Mouse (Mus musculus) erythroblast, embryonic 14.5 days (primary cell): ENCODE measurements around the gene Hras. TPM values are rescaled to one million over a fixed set of nuclear protein-coding genes. Genes with fewer than 3 reads are reported as not detected.
A peak's percentile ranks its signal among the peaks of the same experiment; 100 is the strongest.

ENCODE experiments used
- H3K27me3 ChIP-seq: 2 replicates; pipeline ENCODE4 v1.6.1; 2012; ENCODE audit warnings: inconsistent platforms; ENCODE audit not compliant: control insufficient read depth
- H3K36me3 ChIP-seq: 2 replicates; pipeline ENCODE4 v1.6.1; 2012; ENCODE audit warnings: mild to moderate bottlenecking, inconsistent platforms; ENCODE audit not compliant: control insufficient read depth
- H3K4me1 ChIP-seq: 2 replicates; pipeline ENCODE4 v1.6.1; 2012; ENCODE audit warnings: inconsistent platforms; ENCODE audit not compliant: control insufficient read depth
- H3K4me3 ChIP-seq: replicated peaks from 2 replicates; pipeline ENCODE3; 2012; ENCODE audit warnings: moderate library complexity, mild to moderate bottlenecking, inconsistent platforms
- H3K9me3 ChIP-seq: 2 replicates; pipeline ENCODE4 v1.6.1; 2012; ENCODE audit warnings: low read length, inconsistent platforms, mixed read lengths; ENCODE audit not compliant: control insufficient read depth
- GATA1 ChIP-seq: IDR thresholded peaks from 2 replicates; pipeline ENCODE4 v1.6.1; 2012; ENCODE audit warnings: low read length, inconsistent platforms, mixed read lengths
- TAL1 ChIP-seq: IDR thresholded peaks from 3 replicates; pipeline ENCODE4 v1.6.1; 2012; ENCODE audit warnings: low read length, inconsistent platforms, mixed read lengths
- polyA plus RNA-seq: library from polyadenylated mRNA; stranded (reverse); fragments of >175 nt; gene quantifications from 2 replicates; pipeline ENCODE4 v1.2.3, GENCODE M21; 2012

Hras gene
- polyA plus RNA-seq, 1 experiment: 34.0 TPM

DNA sequence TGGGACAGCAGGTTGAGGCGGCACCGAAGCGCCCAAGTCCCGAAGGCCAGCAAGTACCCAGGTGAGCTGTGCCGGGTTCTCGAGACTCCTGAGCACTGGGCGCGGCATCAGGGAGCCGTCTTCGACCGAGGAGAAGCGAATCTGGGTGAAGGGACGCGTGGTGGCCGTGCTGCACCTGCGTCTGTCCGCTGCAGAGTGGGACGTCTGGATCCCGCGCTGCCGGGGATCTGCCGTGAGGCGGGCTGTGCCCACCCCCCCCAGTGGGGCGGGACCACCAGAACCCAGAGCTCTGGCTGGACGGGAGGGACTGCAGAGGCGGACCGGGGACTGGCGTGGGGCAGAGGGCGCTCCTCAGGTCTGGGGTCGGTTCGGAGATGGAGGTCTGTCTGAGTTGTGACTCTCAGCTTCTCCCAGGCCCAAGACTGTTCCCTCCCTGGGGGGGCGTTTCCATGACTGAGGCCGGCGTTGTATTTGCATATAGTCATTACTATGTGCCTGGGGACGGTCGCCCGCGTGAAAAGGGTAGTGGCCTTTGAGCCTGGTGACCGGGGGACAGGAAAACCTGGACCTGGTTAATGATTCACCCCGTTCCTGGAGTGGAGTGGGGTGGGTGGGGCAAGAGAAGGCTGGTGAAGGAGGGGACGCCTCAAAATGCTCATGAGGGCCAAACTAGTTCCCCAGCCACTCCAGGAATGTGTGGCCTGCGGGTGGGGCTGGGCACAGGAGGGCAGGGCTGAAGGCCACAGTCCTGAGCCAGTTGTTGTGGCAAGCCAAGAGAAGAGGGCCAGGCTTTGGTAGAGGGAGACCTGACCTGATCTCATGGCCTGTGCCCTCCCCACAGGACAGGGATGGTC is 22.3 kb upstream of the Hras start:
- H3K9me3 ChIP-seq: no peaks in the 10 kb centered on the region
- peak overlapping the region; percentile 79 for H3K4me3 ChIP-seq
- peaks cover 99% of the 10 kb centered on the region for H3K4me1 ChIP-seq
- TF ChIP-seq GATA1 (no peak), TAL1 (no peak)
- peaks cover 71% of the 10 kb centered on the region for H3K36me3 ChIP-seq
- no peaks in the 10 kb centered on the region for H3K27me3 ChIP-seq

GRCm38 (mm10) chr7:141215101-141215879 is 21.5 kb upstream of the Hras start, which contains the start of gene Rassf7:
Gene Rassf7 (plus strand): TSS chr7:141215860.
- no peak for TF ChIP-seq TAL1
- no peak for TF ChIP-seq GATA1
- H3K4me1 ChIP-seq: peaks cover 99% of the 10 kb centered on the region
- H3K27me3 ChIP-seq: no peaks in the 10 kb centered on the region
- peaks cover 71% of the 10 kb centered on the region for H3K36me3 ChIP-seq
- no peaks in the 10 kb centered on the region for H3K9me3 ChIP-seq
- H3K4me3 ChIP-seq: peak within 1 kb of the TSS; percentile 79

DNA sequence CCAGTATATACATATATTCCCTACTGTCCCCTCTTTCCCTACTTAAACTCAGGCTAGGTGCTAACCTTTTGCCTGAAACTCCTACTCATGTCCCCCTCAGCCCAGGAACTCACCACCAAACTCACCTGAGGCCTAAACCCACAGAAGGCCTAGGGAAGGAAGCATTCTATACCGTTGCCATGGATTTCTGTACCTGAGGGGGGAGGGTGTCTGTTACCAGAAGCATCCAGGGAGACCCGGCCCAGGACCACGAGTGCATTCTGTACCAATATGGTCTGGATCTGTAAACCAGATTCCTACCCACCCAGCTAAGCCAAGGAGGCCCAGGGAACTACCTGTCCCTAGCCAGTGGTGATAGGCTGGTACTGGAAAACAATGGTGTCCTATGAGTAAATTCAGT is 20.5 kb upstream of the Hras start:
- peaks cover 99% of the 10 kb centered on the region for H3K4me1 ChIP-seq
- H3K27me3 ChIP-seq: no peaks in the 10 kb centered on the region
- no peak overlapping the region for H3K4me3 ChIP-seq
- TF ChIP-seq GATA1 (no peak), TAL1 (no peak)
- no peaks in the 10 kb centered on the region for H3K9me3 ChIP-seq
- peaks cover 69% of the 10 kb centered on the region for H3K36me3 ChIP-seq

GRCm38 (mm10) chr7:141213605-141214235 is 19.9 kb upstream of the Hras start, which contains the start of gene Lmntd2:
Gene Lmntd2 (minus strand): TSS chr7:141214080.
- Histone ChIP-seq H3K27me3 (no peaks in the 10 kb centered on the region), H3K9me3 (no peaks in the 10 kb centered on the region), H3K4me1 (peaks cover 99% of the 10 kb centered on the region), H3K36me3 (peaks cover 68% of the 10 kb centered on the region), H3K4me3 (peak within 1 kb of the TSS; percentile 79)
- TF ChIP-seq TAL1: no peak
- no peak for TF ChIP-seq GATA1

DNA sequence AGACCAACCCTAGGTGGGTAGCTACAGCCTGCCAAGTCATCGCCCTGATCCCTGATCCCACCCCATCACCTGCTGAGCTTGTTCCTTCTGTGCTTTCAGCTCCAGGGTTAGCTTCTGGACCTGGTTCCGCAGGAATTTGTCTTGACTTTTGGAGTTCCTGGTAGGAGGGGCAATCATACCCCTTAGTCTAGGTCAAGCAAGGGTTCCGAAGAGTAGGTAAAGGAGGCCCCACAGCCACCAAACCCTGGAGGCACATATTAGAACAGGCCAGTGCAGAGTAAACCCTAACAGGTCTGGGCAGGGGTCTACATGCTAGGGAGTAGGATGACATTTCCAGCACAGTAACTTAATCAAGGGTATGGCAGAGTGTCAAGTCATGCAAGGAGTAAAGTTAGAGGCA is 19.3 kb upstream of the Hras start:
- H3K9me3 ChIP-seq: no peaks in the 10 kb centered on the region
- H3K27me3 ChIP-seq: no peaks in the 10 kb centered on the region

DNA sequence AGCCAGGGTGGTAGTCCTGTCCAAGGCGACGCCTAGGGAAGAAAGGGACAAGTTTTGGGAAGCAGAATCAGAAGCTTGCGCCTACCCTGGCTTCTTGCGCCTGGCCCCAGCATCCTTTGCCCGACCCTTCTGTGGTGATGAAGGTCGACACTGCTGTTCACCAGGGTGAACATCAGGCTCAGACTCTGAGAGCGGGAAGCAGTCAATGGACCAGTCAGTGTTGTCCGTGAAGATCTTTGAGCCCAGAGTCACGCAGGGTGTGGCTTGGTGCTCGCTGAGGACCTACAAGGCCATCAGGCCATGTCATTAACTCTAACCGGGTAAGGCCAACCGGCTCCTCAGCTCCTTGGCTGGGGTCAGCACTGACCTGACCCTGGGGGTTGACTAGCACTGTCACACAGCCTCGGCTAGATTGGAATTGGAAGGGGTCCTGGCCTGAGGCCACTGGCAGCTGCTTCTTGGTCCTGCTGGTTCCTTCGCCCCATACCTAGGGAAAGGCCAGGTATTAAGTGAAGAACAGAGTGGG is 16.9 kb upstream of the Hras start:
- Histone ChIP-seq H3K4me3 (no peak overlapping the region), H3K9me3 (no peaks in the 10 kb centered on the region), H3K4me1 (peaks cover 100% of the 10 kb centered on the region), H3K36me3 (peaks cover 75% of the 10 kb centered on the region), H3K27me3 (no peaks in the 10 kb centered on the region)
- TF ChIP-seq TAL1 (no peak), GATA1 (no peak)

More for the DNA sequence above, 19.3 kb upstream of the Hras start:
- Histone ChIP-seq H3K36me3 (peaks cover 68% of the 10 kb centered on the region), H3K4me1 (peaks cover 99% of the 10 kb centered on the region), H3K4me3 (no peak overlapping the region)
- TF ChIP-seq TAL1 (no peak), GATA1 (no peak)

- H3K27me3 ChIP-seq: no peaks in the 10 kb centered on the region
- no peaks in the 10 kb centered on the region for H3K9me3 ChIP-seq
- H3K4me1 ChIP-seq: peaks cover 100% of the 10 kb centered on the region
- peak overlapping the region; percentile 50 for H3K4me3 ChIP-seq
- TF ChIP-seq TAL1: no peak
- TF ChIP-seq GATA1: no peak
- peaks cover 80% of the 10 kb centered on the region for H3K36me3 ChIP-seq
These were observed 16.3 kb upstream of the Hras start for GRCm38 (mm10) chr7:141210137-141210536.

- TF ChIP-seq GATA1: peak; percentile 57
- TF ChIP-seq TAL1: peak; percentile 52; the same call in 2 of the 3 replicates
These were observed 15.7 kb upstream of the Hras start for GRCm38 (mm10) chr7:141209526-141209925.

More at GRCm38 (mm10) chr7:141209526-141209925, 15.7 kb upstream of the Hras start:
- H3K4me1 ChIP-seq: peaks cover 100% of the 10 kb centered on the region
- no peaks in the 10 kb centered on the region for H3K27me3 ChIP-seq
- peak overlapping the region; percentile 50 for H3K4me3 ChIP-seq
- H3K9me3 ChIP-seq: no peaks in the 10 kb centered on the region
- H3K36me3 ChIP-seq: peaks cover 86% of the 10 kb centered on the region
